Mouse (Mus musculus): Measurements from ENCODE around the gene Gm4869.
"Not testable (repeated sequence)": the region's sequence is repeated elsewhere in the genome, so short reads cannot be mapped to it uniquely, and the experiment has no call there.

The Gm4869 gene

GRCm38 (mm10) chr5:140445345-140445744 lies at the start of gene Gm4869:
TSS of gene Gm4869 (plus strand) at chr5:140445645.
- DNase-seq: no peak

- DNase-seq: no peak
Observed at GRCm38 (mm10) chr5:140396166-140396940, 49.1 kb upstream of the Gm4869 start.

GRCm38 (mm10) chr5:140402640-140403270 lies 42.7 kb upstream of the Gm4869 start:
- DNase-seq: no peak

GRCm38 (mm10) chr5:140405126-140405525 lies 40.3 kb upstream of the Gm4869 start:
- DNase-seq: no peak

GRCm38 (mm10) chr5:140406666-140407065 lies 38.8 kb upstream of the Gm4869 start:
- no peak for DNase-seq

- DNase-seq: no peak
Observed at GRCm38 (mm10) chr5:140408801-140409200, 36.6 kb upstream of the Gm4869 start.

GRCm38 (mm10) chr5:140411339-140411738 lies 34.1 kb upstream of the Gm4869 start:
- peak; percentile 45 for DNase-seq

GRCm38 (mm10) chr5:140414647-140415046 lies 30.8 kb upstream of the Gm4869 start:
- DNase-seq: no peak

GRCm38 (mm10) chr5:140418106-140418488 lies 27.3 kb upstream of the Gm4869 start:
- DNase-seq: no peak

- peak; percentile 95 for DNase-seq
Observed at GRCm38 (mm10) chr5:140418489-140419441, 26.7 kb upstream of the Gm4869 start, which contains the start of gene Eif3b. TSS of gene Eif3b (plus strand) at chr5:140419328.

- DNase-seq: peak; percentile 29
Observed at GRCm38 (mm10) chr5:140419442-140420080, 25.9 kb upstream of the Gm4869 start.

- DNase-seq: no peak
Observed at GRCm38 (mm10) chr5:140420616-140421015, 24.8 kb upstream of the Gm4869 start.

GRCm38 (mm10) chr5:140425016-140425783 lies 20.2 kb upstream of the Gm4869 start:
- no peak for DNase-seq

- DNase-seq: not testable (repeated sequence)
Observed at GRCm38 (mm10) chr5:140439117-140439516, 6.3 kb upstream of the Gm4869 start.

GRCm38 (mm10) chr5:140441406-140441805 lies 4.0 kb upstream of the Gm4869 start:
- DNase-seq: peak; percentile 49

- DNase-seq: no peak
Observed at GRCm38 (mm10) chr5:140444012-140444411, 1.4 kb upstream of the Gm4869 start.

- DNase-seq: no peak
Observed at GRCm38 (mm10) chr5:140446054-140446453, 609 bp downstream of the Gm4869 start.

GRCm38 (mm10) chr5:140454488-140454887 lies 9.0 kb downstream of the Gm4869 start:
- no peak for DNase-seq

GRCm38 (mm10) chr5:140455466-140455865 lies 10.0 kb downstream of the Gm4869 start:
- no peak for DNase-seq

- no peak for DNase-seq
Observed at GRCm38 (mm10) chr5:140461476-140461875, 16.0 kb downstream of the Gm4869 start.

GRCm38 (mm10) chr5:140463151-140463550 lies 17.7 kb downstream of the Gm4869 start:
- DNase-seq: not testable (repeated sequence)

GRCm38 (mm10) chr5:140464943-140465342 lies 19.5 kb downstream of the Gm4869 start:
- no peak for DNase-seq
